Mouse (Mus musculus): ENCODE results near the gene Tomm70a. TPM values are rescaled to one million over a fixed set of nuclear protein-coding genes. Genes with fewer than 3 reads are reported as not detected.
"Not testable (repeated sequence)": the region's sequence is repeated elsewhere in the genome, so short reads cannot be mapped to it uniquely, and the experiment has no call there.

Tomm70a gene
- polyA plus RNA-seq, 1 experiment: 56.2 TPM

DNA sequence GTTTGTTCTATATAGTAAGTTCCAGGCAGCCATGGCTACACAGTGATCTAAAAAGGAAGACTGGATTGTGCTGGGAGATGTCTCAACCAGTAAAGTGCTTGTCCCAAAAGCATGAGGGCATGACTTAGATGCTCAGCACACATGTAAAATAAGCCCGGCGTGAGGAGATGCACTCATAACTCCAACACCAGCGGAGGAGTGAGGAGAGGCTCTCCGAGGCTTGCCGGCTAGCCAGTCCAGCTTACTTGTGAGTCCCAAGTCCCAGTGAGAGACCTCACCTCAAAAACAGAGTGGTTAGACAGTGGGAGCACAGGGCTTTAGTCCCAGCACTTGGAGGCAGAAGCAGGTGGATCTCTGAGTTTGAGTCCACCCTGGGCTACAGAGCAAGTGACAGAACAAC is 43.7 kb downstream of the Tomm70a start:
- Histone ChIP-seq H3K4me1 (ENCODE audit: control insufficient read depth, insufficient read depth, low read length) (0 out of 2 replicates have a peak, but pooled peaks cover 1% of the 10 kb centered on the region), H3K4me3 (ENCODE audit: insufficient read depth, low read length) (no peak overlapping the region), H3K27ac (ENCODE audit: insufficient read depth, low read length) (no peak overlapping the region)
- TF ChIP-seq POLR2A (IDR thresholded peaks at IDR 0.05; ENCODE audit: extremely low read depth, insufficient read depth, low read length): no peak
- no peak for TF ChIP-seq CTCF (IDR thresholded peaks at IDR 0.05; ENCODE audit: extremely low read depth, insufficient read depth, low read length)

- Histone ChIP-seq H3K27ac (ENCODE audit: insufficient read depth, low read length) (no peak overlapping the region), H3K4me1 (ENCODE audit: control insufficient read depth, insufficient read depth, low read length) (0 out of 2 replicates have a peak, but pooled peaks cover 1% of the 10 kb centered on the region), H3K4me3 (ENCODE audit: insufficient read depth, low read length) (no peak overlapping the region; the same call in 1 of the 2 replicates)
- TF ChIP-seq POLR2A (IDR thresholded peaks at IDR 0.05; ENCODE audit: extremely low read depth, insufficient read depth, low read length) (no peak), CTCF (IDR thresholded peaks at IDR 0.05; ENCODE audit: extremely low read depth, insufficient read depth, low read length) (no peak)
Measured at GRCm38 (mm10) chr16:57166086-57166485, 44.6 kb downstream of the Tomm70a start.

GRCm38 (mm10) chr16:57166611-57167513 is 45.4 kb downstream of the Tomm70a start, which contains the start of gene Nit2:
Gene Nit2, minus strand, starts transcription at chr16:57167341.
- 0 out of 2 replicates have a peak within 1 kb of the TSS, but pooled peaks have one; percentile 12 for H3K27ac ChIP-seq (ENCODE audit: insufficient read depth, low read length)
- peaks cover 1% of the 10 kb centered on the region; the same call in 1 of the 2 replicates for H3K4me1 ChIP-seq (ENCODE audit: control insufficient read depth, insufficient read depth, low read length)
- peak within 1 kb of the TSS; percentile 78 for H3K4me3 ChIP-seq (ENCODE audit: insufficient read depth, low read length)
- TF ChIP-seq CTCF (IDR thresholded peaks at IDR 0.05; ENCODE audit: extremely low read depth, insufficient read depth, low read length) (peak; percentile 59), POLR2A (IDR thresholded peaks at IDR 0.05; ENCODE audit: extremely low read depth, insufficient read depth, low read length) (peak; percentile 74)

DNA sequence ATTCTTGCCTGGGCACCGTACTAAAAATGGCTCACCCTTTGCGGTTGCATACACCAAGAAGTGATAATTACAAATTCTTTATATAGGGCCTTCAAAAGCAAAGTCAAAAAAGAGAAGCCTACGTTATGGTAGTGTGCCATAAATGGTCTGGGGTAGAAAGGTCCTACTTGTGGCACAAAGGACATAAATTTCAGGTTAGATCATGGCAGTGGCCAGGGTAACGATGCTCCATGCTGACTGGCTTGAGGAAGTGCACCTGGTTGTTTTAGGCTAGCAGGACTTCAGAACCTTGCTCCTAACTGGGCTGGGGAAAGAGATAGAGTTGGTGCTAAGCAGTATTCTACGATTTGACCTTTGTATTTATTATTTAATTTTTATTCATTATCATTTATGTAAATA is 46.0 kb downstream of the Tomm70a start:
- TF ChIP-seq CTCF (IDR thresholded peaks at IDR 0.05; ENCODE audit: extremely low read depth, insufficient read depth, low read length) (no peak), POLR2A (IDR thresholded peaks at IDR 0.05; ENCODE audit: extremely low read depth, insufficient read depth, low read length) (0 out of 2 replicates have a peak, but pooled peaks have one; percentile 4)
- H3K4me3 ChIP-seq (ENCODE audit: insufficient read depth, low read length): peak overlapping the region; percentile 78
- peaks cover 1% of the 10 kb centered on the region; the same call in 1 of the 2 replicates for H3K4me1 ChIP-seq (ENCODE audit: control insufficient read depth, insufficient read depth, low read length)
- H3K27ac ChIP-seq (ENCODE audit: insufficient read depth, low read length): no peak overlapping the region

GRCm38 (mm10) chr16:57168236-57168635 is 46.7 kb downstream of the Tomm70a start:
- TF ChIP-seq POLR2A (IDR thresholded peaks at IDR 0.05; ENCODE audit: extremely low read depth, insufficient read depth, low read length): no peak
- TF ChIP-seq CTCF (IDR thresholded peaks at IDR 0.05; ENCODE audit: extremely low read depth, insufficient read depth, low read length): no peak
- H3K4me3 ChIP-seq (ENCODE audit: insufficient read depth, low read length): no peak overlapping the region
- H3K27ac ChIP-seq (ENCODE audit: insufficient read depth, low read length): no peak overlapping the region
- H3K4me1 ChIP-seq (ENCODE audit: control insufficient read depth, insufficient read depth, low read length): peaks cover 1% of the 10 kb centered on the region; the same call in 1 of the 2 replicates

DNA sequence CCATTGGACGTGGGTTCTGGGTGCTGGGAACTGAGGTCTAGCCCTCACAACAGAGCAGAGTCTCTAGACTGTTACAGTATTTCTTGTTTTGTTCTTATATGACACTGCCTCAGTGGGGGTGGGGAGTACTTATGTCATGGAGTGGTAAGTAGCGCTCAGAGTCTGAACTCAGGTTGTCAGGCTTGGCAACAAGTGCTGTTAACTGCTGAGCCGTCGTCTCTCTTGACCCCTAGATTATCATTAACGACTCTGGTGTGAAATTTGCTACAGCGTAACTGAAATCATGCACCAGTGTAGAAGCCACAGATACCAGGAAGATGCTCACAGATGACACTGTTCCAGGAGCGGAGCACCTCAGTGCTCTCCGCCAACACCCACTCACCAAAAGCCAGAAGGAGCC is 49.7 kb downstream of the Tomm70a start:
- Histone ChIP-seq H3K27ac (ENCODE audit: insufficient read depth, low read length) (no peak overlapping the region), H3K4me3 (ENCODE audit: insufficient read depth, low read length) (no peak overlapping the region), H3K4me1 (ENCODE audit: control insufficient read depth, insufficient read depth, low read length) (peaks cover 1% of the 10 kb centered on the region; the same call in 1 of the 2 replicates)
- TF ChIP-seq POLR2A (IDR thresholded peaks at IDR 0.05; ENCODE audit: extremely low read depth, insufficient read depth, low read length) (no peak), CTCF (IDR thresholded peaks at IDR 0.05; ENCODE audit: extremely low read depth, insufficient read depth, low read length) (no peak)

DNA sequence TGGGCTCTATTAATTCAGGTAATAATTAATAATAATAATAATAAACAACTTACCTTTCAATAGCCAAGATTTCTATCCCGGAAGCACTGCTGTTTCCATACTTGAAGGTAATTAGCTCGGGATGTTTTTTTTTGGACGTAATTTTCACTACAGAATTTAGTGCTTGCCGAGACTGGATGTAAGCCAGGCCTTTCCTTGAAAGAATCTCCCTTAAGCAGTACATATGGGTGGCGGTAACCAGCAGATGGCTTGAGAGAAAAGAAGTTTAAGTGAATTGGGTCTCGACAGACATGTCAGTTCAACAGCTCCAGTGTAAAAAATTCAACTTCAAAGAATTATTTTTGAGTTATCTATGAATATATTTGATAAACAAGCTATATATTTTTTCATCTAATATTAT is 50.1 kb downstream of the Tomm70a start:
- Histone ChIP-seq H3K27ac (ENCODE audit: insufficient read depth, low read length) (no peak overlapping the region), H3K4me3 (ENCODE audit: insufficient read depth, low read length) (no peak overlapping the region), H3K4me1 (ENCODE audit: control insufficient read depth, insufficient read depth, low read length) (peaks cover 1% of the 10 kb centered on the region; the same call in 1 of the 2 replicates)
- TF ChIP-seq POLR2A (IDR thresholded peaks at IDR 0.05; ENCODE audit: extremely low read depth, insufficient read depth, low read length): no peak
- no peak for TF ChIP-seq CTCF (IDR thresholded peaks at IDR 0.05; ENCODE audit: extremely low read depth, insufficient read depth, low read length)

DNA sequence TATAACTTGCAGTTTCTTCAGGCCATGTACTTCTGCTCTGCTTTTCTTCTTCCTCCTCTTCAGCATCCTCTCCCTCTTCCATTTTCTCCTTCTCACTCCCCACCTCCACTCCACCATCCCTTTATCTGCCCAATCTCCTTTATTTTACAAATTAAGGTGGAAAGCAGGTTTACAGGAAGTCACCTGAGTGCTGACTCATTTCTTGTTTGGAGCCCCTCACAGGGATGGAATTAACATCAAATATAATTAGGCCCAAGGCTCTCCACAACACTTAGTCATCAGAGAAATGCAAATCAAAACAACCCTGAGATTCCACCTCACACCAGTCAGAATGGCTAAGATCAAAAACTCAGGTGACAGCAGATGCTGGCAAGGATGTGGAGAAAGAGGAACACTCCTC is 53.0 kb downstream of the Tomm70a start:
- not testable (repeated sequence) for H3K4me3 ChIP-seq (ENCODE audit: insufficient read depth, low read length); H3K27ac ChIP-seq (ENCODE audit: insufficient read depth, low read length); H3K4me1 ChIP-seq (ENCODE audit: control insufficient read depth, insufficient read depth, low read length)

- TF ChIP-seq POLR2A (IDR thresholded peaks at IDR 0.05; ENCODE audit: extremely low read depth, insufficient read depth, low read length) (no peak), CTCF (IDR thresholded peaks at IDR 0.05; ENCODE audit: extremely low read depth, insufficient read depth, low read length) (no peak)
- no peaks in the 10 kb centered on the region; the same call in 1 of the 2 replicates for H3K4me1 ChIP-seq (ENCODE audit: control insufficient read depth, insufficient read depth, low read length)
- no peak overlapping the region for H3K27ac ChIP-seq (ENCODE audit: insufficient read depth, low read length)
- H3K4me3 ChIP-seq (ENCODE audit: insufficient read depth, low read length): no peak overlapping the region
Measured at GRCm38 (mm10) chr16:57175751-57176150, 54.2 kb downstream of the Tomm70a start.

GRCm38 (mm10) chr16:57176276-57176675 is 54.8 kb downstream of the Tomm70a start:
- Histone ChIP-seq H3K27ac (ENCODE audit: insufficient read depth, low read length) (no peak overlapping the region), H3K4me1 (ENCODE audit: control insufficient read depth, insufficient read depth, low read length) (no peaks in the 10 kb centered on the region; the same call in 1 of the 2 replicates), H3K4me3 (ENCODE audit: insufficient read depth, low read length) (no peak overlapping the region)
- TF ChIP-seq POLR2A (IDR thresholded peaks at IDR 0.05; ENCODE audit: extremely low read depth, insufficient read depth, low read length): no peak
- TF ChIP-seq CTCF (IDR thresholded peaks at IDR 0.05; ENCODE audit: extremely low read depth, insufficient read depth, low read length): no peak
